Mouse (Mus musculus): Measurements from ENCODE around the gene Stx11. TPM values are rescaled to one million over a fixed set of nuclear protein-coding genes. Genes with fewer than 3 reads are reported as not detected.
A peak's percentile ranks its signal among the peaks of the same experiment; 100 is the strongest.
"Not testable (repeated sequence)": the region's sequence is repeated elsewhere in the genome, so short reads cannot be mapped to it uniquely, and the experiment has no call there.

Gene Stx11
- total RNA-seq, 2 experiments from 2014 or later, result 0.20 to 0.46 TPM

DNA sequence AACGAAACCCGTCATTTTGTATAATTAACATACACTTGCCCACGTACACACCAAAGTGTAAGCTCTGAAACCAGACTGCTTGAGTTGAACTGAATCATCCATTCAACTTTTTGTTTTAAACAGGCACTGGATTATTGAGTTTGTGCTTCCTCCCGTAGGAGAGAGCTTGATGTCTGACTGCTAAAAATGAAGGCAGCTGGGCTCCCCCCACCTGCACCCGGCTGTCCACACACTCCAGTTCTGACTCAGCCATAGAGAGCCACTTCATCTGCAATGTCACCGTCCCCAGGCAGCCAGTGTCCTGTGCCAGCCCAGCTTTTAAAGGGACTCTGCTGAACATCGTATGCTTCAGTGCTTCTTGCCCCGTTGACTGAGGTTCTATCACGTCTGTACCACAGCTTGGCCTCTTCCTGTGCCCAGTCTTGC lies 13.7 kb upstream of the Stx11 start:
- DNase-seq, result no peak
- TF ChIP-seq CTCF (IDR thresholded peaks at IDR 0.05), result no peak
- no peak overlapping the region for H3K27ac ChIP-seq

DNA sequence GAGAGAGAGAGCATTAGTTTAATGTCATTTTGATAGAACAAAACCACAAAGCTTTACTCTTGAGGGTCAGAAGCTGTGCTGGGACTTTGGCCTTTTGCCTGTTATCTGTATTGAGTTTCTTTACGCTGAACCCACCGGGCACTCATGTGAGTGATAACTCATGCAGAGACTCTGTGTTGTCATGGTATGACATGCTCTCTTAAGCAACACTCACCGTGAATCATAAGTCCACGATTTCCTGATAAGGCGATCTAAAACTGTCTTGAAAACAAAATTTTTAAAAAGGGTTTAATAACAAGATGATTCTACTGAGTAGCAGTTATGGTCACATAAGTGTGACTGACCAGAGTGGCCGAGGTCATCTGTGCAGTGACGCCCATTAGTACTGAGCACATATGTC lies 12.5 kb upstream of the Stx11 start:
- no peak for TF ChIP-seq CTCF (IDR thresholded peaks at IDR 0.05)
- Histone ChIP-seq H3K27ac (no peak overlapping the region), H3K4me3 (no peak overlapping the region)
- DNase-seq, result no peak
- intact Hi-C loops (cut with DNase I), result no loop called here

More for the DNA sequence above, 13.7 kb upstream of the Stx11 start:
- no peak overlapping the region for H3K4me3 ChIP-seq
- intact Hi-C loops (cut with DNase I), result no loop called here

DNA sequence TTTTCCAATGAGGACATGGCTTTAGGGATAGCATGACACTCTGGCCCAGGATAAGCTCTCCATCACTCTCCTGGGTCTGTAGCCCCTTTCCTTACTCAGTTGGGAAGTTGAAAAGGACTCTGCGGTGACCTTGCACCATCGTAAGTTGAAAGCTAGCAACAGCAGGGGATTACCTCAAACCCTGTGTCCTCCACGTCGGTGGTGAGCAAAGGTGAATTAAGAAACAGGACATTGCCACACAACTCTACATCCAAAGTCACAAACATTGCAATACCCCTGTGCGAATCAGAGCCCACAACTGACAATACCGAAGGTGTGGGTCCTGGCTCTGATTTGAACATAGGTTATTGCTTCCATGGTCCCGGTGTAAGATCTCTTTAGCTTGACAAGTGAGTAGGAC lies 11.9 kb upstream of the Stx11 start:
- Histone ChIP-seq H3K4me3 (no peak overlapping the region), H3K27ac (no peak overlapping the region)
- intact Hi-C loops (cut with DNase I), result no loop called here
- no peak for TF ChIP-seq CTCF (IDR thresholded peaks at IDR 0.05)
- DNase-seq, result no peak

DNA sequence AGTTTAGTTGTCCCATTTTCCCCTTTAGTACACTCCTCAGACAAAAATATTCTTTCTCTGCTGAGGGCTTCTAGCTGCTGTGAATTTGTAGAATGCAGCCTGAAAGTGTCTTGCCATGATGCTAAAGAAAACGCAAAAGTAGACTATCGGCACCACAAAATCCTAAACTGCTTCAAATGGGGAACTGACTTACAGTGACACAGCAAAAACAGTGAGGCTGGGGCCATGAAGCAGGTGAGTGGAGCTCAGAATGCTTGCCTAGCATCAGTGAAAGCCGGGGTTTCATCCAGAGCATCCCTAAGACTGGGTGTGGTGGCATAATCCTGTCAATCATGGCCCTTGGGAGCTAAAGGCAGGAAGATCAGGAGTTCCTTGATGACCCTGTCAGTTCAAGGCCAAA lies 11.4 kb upstream of the Stx11 start:
- no peak for TF ChIP-seq CTCF (IDR thresholded peaks at IDR 0.05)
- intact Hi-C loops (cut with DNase I), result no loop called here
- H3K27ac ChIP-seq, result no peak overlapping the region
- no peak for DNase-seq
- H3K4me3 ChIP-seq, result no peak overlapping the region

- no peak for DNase-seq
- no peak overlapping the region for H3K4me3 ChIP-seq
- no peak overlapping the region for H3K27ac ChIP-seq
- intact Hi-C loops (cut with DNase I), result no loop called here
- no peak for TF ChIP-seq CTCF (IDR thresholded peaks at IDR 0.05)
Measured at GRCm38 (mm10) chr10:12974572-12974971, 10.5 kb upstream of the Stx11 start.

GRCm38 (mm10) chr10:12965669-12966180 lies 1.6 kb upstream of the Stx11 start:
- DNase-seq, result no peak
- TF ChIP-seq CTCF (IDR thresholded peaks at IDR 0.05), result no peak
- H3K27ac ChIP-seq, result no peak overlapping the region
- H3K4me3 ChIP-seq, result no peak overlapping the region
- intact Hi-C loops (cut with DNase I), result no loop called here

DNA sequence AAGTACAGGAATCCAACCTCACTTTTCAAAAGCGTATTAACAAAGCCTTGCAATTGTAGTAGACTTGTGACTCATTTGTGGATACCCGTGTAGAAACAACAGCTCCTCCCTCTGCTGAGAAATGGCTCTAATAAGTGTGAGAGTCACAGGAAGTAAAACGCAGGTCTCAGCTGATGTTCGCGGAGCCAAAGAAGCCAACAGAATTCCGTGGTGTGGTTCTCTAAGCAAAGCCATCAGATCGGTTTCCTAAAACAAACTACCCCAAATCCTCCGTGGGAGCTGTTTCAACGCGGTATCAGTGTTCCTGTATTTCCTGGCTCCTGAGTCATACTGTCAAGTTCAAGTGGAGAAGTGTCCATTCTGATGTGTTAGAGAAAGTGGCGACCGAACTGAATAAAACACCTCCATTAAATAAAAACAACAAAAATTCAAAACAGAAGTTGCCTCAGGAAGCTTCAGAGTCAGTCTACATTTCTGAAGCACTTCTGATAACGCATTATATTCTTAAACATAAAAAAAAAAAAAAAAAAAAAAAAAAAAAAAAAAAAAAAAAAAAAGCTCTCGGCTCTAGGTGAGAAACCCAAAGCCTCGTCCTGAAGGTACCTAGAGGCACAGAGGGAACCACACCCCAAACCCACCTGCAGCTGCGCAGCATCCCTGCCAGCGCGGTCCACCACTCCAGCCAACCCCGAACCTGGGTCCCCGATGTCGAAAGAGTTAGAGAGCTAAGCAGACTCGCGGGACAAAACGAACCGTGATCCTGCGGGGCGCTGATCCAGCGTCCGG lies 543 bp downstream of the Stx11 start:
- DNase-seq, result no peak
- Histone ChIP-seq H3K4me3 (peak overlapping the region; percentile 86), H3K27ac (peak overlapping the region; percentile 52)
- intact Hi-C loops (cut with DNase I), result no loop called here
- no peak for TF ChIP-seq CTCF (IDR thresholded peaks at IDR 0.05)

DNA sequence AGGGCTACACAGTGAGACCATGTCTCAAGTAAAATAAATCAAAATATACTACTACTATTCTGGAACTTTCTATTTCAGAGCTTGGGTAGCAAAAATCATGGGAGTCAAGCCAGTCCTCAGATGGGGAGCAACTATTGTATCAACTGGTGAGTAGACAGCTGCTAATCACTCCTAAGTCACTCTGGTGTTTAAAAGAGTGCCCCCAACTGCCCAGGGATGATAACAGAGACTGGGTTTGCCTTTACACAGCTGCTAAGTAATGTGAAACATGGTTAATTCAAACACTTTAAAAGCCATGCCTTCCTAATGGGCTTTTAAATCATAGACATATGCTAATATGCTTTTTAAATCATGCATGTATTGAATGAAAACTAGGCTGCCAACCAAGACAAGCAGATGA lies 1.9 kb downstream of the Stx11 start:
- H3K27ac ChIP-seq, result no peak overlapping the region
- no peak overlapping the region for H3K4me3 ChIP-seq
- intact Hi-C loops (cut with DNase I), result no loop called here
- DNase-seq, result no peak
- no peak for TF ChIP-seq CTCF (IDR thresholded peaks at IDR 0.05)

DNA sequence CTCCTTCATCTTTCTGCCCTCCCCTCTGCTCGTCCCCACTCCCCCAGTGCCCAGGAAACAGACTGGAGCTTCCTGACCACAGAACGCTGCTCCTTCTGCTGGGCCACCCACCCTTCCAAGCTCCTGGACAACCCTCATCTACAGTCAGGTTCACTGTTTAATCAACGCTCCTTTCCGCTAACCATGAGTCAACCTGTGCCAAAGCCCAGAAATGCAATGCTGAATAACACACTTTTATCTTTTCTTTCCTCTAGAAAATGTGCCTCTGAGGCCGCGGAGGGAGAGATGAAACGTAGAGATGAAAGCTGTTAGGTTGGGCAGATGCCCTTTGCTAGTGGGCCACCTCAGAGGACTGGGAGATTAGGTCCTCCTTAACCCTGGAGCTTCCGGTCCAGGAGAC lies 2.6 kb downstream of the Stx11 start:
- no peak for TF ChIP-seq CTCF (IDR thresholded peaks at IDR 0.05)
- Histone ChIP-seq H3K27ac (no peak overlapping the region), H3K4me3 (no peak overlapping the region)
- no peak for DNase-seq
- intact Hi-C loops (cut with DNase I), result no loop called here

GRCm38 (mm10) chr10:12957271-12957670 lies 6.8 kb downstream of the Stx11 start:
- Histone ChIP-seq H3K4me3 (no peak overlapping the region), H3K27ac (no peak overlapping the region)
- intact Hi-C loops (cut with DNase I), result no loop called here
- no peak for DNase-seq
- no peak for TF ChIP-seq CTCF (IDR thresholded peaks at IDR 0.05)

GRCm38 (mm10) chr10:12955831-12956230 lies 8.3 kb downstream of the Stx11 start:
- Histone ChIP-seq H3K27ac (no peak overlapping the region), H3K4me3 (no peak overlapping the region)
- DNase-seq, result no peak
- TF ChIP-seq CTCF (IDR thresholded peaks at IDR 0.05), result no peak
- intact Hi-C loops (cut with DNase I), result no loop called here

GRCm38 (mm10) chr10:12951358-12951757 lies 12.7 kb downstream of the Stx11 start:
- H3K27ac ChIP-seq; intact Hi-C loops (cut with DNase I); DNase-seq; H3K4me3 ChIP-seq: not testable (repeated sequence)

DNA sequence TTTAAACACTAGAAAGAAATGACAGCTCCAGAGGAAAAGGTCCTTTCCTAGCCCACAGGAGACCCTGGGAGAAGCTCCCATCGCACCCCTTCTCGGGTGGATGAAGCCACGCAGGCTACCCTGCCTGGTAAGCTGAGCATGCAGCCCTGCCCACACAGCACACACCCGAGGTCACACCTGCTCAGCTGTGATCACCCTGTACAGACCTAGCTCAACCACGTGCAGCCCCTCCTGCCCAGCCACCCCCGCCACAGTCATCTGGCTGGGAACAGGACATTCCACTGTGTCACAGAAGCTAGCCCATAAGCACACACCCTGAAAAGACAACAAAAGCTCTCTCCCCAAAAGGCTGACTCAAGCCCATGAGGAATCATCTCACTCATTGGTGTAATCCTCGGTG lies 14.8 kb downstream of the Stx11 start:
- no peak overlapping the region for H3K4me3 ChIP-seq
- no peak overlapping the region for H3K27ac ChIP-seq
- intact Hi-C loops (cut with DNase I), result no loop called here
- no peak for DNase-seq
- no peak for TF ChIP-seq CTCF (IDR thresholded peaks at IDR 0.05)

GRCm38 (mm10) chr10:12947606-12948005 lies 16.5 kb downstream of the Stx11 start:
- Histone ChIP-seq H3K4me3 (no peak overlapping the region), H3K27ac (no peak overlapping the region)
- intact Hi-C loops (cut with DNase I), result no loop called here
- DNase-seq, result no peak
- TF ChIP-seq CTCF (IDR thresholded peaks at IDR 0.05), result no peak

Data from gastrocnemius, adult 2 months (tissue).